In the genomic region with DNA sequence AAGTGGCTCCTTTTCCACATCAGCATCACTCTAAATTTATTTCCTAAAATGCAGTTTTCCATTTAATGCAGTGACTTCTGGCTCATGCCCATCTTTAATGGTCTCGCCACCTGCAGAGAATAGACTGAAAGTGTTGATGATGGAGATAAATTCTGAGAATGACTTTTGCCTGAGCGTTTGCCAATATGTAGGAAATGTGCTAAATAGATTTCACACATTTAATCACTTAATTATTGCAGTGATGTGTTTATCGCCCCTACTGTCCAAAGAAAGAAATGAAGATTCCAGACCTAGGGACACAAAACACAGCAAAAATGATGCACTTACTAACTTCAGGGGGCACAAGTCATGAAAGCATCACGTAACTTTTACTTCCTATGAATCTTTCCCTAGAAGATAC, we compare ENCODE assay signal across 30 mouse cellular contexts. TPM values are rescaled to one million over a fixed set of nuclear protein-coding genes. Genes with fewer than 3 reads are reported as not detected.
"Had no signal": no experiment of that assay in that cellular context is flagged by ENCODE, and none has a peak within 500 bp of the region (broad histone marks: within the 10 kb centered on the region; RNA-seq: fewer than 3 reads in every experiment).

No protein-coding gene starts in this region.

- H3K36me3 ChIP-seq: heart, embryonic 13.5 days; heart, embryonic 15.5 days; hindbrain, embryonic 13.5 days; hindbrain, embryonic 15.5 days; kidney, embryonic 15.5 days; limb, embryonic 13.5 days; limb, embryonic 15.5 days; liver, embryonic 12.5 days had no signal

- H3K9me3 ChIP-seq: heart, embryonic 13.5 days; heart, embryonic 15.5 days; hindbrain, embryonic 13.5 days; hindbrain, embryonic 15.5 days; kidney, embryonic 15.5 days; limb, embryonic 15.5 days; liver, embryonic 12.5 days had no signal

- ATAC-seq: hindbrain, postnatal 0 days; intestine, embryonic 16.5 days; liver, embryonic 12.5 days had no signal

- H3K27me3 ChIP-seq: heart, embryonic 13.5 days; heart, embryonic 15.5 days; hindbrain, embryonic 13.5 days; hindbrain, embryonic 15.5 days; kidney, embryonic 15.5 days; limb, embryonic 13.5 days; limb, embryonic 15.5 days; liver, embryonic 12.5 days had no signal

- DNase-seq: gastrocnemius, postnatal 14 days; gastrocnemius, postnatal 36 days; heart, adult 11 months; heart, postnatal 14 days; heart, postnatal 36 days; kidney, adult 11 months; kidney, adult 2 months; kidney, adult 9 months; kidney, postnatal 14 days; kidney, postnatal 36 days; layer of hippocampus, adult 9-11 months; layer of hippocampus, postnatal 36 days; left cerebral cortex, postnatal 4 days; lung, adult 18-20 months had no signal

- H3K9ac ChIP-seq: heart, embryonic 13.5 days; heart, embryonic 15.5 days; hindbrain, embryonic 13.5 days; hindbrain, embryonic 15.5 days; kidney, embryonic 15.5 days; limb, embryonic 13.5 days; limb, embryonic 15.5 days; liver, embryonic 12.5 days; liver, embryonic 14.5 days had no signal

- H3K4me2 ChIP-seq: heart, embryonic 11.5 days; heart, embryonic 13.5 days; heart, embryonic 15.5 days; hindbrain, embryonic 13.5 days; hindbrain, embryonic 15.5 days; kidney, embryonic 15.5 days; limb, embryonic 13.5 days; limb, embryonic 15.5 days; liver, embryonic 12.5 days had no signal

- H3K27ac ChIP-seq: heart, embryonic 13.5 days; heart, embryonic 15.5 days; hindbrain, embryonic 13.5 days; hindbrain, embryonic 15.5 days; hindbrain, postnatal 0 days; kidney, embryonic 15.5 days; kidney, postnatal 0 days; limb, embryonic 13.5 days; limb, embryonic 15.5 days; liver, embryonic 12.5 days; liver, embryonic 14.5 days had no signal

- H3K4me3 ChIP-seq: heart, embryonic 13.5 days; heart, embryonic 15.5 days; hindbrain, embryonic 13.5 days; hindbrain, embryonic 15.5 days; kidney, embryonic 15.5 days; limb, embryonic 13.5 days; limb, embryonic 15.5 days; liver, embryonic 12.5 days had no signal

- H3K4me1 ChIP-seq: heart, embryonic 15.5 days; kidney, embryonic 15.5 days; limb, embryonic 13.5 days; limb, embryonic 15.5 days; liver, embryonic 12.5 days had no signal

RNA-seq across cellular contexts. Expression of a gene that starts 54.8 kb away (rescaled TPM):
- total RNA-seq: hematopoietic stem cell, adult 5-6 weeks; liver, adult 2 months had no signal
- polyA plus RNA-seq: heart, embryonic 13.5 days; heart, postnatal 0 days; liver, adult 2 months had no signal
